Mouse (Mus musculus) urinary bladder, adult 2 months (tissue): Measurements from ENCODE around the gene Wrap53. TPM values are rescaled to one million over a fixed set of nuclear protein-coding genes. Genes with fewer than 3 reads are reported as not detected.
"Not testable (repeated sequence)": the region's sequence is repeated elsewhere in the genome, so short reads cannot be mapped to it uniquely, and the experiment has no call there.

Experiments used
- DNase-seq: peaks from one replicate; pipeline ENCODE4 v3.0.0; 2022; ENCODE audit warnings: low spot score
- polyA plus RNA-seq: library from polyadenylated mRNA; depleted of rRNA; stranded (reverse); fragments of >200 nt; gene quantifications from 2 replicates; pipeline ENCODE4 v1.2.3, GENCODE M21; 2012; rRNA removed

Gene Wrap53
- 7.2 and 7.3 TPM in 2 replicates for polyA plus RNA-seq

GRCm38 (mm10) chr11:69580091-69580514 lies at the start of gene Wrap53, which contains the start of gene Trp53:
Gene Wrap53 (minus strand): TSS chr11:69580255.
Gene Trp53 (plus strand): TSS chr11:69580359.
- peak; percentile 70 for DNase-seq

DNA sequence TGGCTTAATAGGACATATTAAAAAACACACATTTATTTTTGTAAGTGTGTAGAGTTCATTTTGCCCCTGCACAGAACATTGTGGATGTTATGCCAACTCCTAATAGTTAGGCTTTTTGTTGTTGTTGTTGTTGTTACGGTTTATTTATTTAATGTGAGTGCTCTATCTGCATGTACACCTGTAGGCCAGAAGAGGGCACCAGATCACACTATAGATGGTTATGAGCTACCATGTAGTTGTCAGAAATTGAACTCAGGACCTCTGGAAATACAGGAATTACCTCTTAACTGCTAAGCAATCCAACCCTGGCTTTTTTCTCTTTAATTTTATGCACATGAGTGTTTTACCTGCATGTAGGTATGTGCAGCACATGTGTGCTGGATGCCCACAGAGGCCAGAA lies 49.7 kb upstream of the Wrap53 start:
- DNase-seq = no peak

DNA sequence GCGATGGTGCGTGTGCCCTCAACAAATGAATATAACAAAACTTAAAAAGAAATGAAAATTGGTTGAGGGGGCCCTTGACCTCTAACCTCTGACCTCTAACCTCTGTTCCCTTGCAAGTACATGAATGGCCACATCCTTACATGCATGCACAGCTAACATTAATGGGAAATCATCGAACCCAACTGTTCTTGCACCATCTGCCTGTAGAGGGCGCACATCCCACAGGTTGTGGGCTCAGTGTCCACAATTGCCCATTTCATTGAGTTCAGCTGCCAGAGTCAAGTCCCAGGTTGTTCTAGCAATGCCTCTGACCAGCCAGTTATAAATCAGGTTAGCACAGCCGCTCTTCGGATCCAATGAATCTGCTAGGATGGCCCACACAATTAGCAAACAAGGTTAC lies 48.2 kb upstream of the Wrap53 start:
- DNase-seq = peak; percentile 55

- not testable (repeated sequence) for DNase-seq
Observed at GRCm38 (mm10) chr11:69624339-69624738, 44.3 kb upstream of the Wrap53 start.

DNA sequence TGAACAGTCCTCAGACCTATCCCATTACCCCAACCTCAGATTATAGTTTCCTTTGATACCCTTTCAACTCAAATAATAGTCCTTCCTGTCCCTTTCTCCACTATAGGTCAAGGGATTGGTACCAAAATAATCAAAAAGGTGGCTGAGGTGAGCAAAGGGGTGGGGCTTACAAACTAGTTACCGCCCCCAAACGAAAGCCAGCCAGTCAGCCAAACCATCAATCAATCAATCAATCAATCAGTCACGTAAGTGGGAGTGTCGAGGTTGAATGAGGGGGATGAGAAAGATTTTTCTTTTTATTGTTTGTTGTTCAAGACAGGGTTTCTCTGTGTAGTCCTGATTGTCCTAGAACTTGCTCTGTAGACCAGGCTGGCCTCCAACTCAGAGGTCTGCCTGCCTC lies 43.0 kb upstream of the Wrap53 start:
- no peak for DNase-seq

GRCm38 (mm10) chr11:69622406-69622805 lies 42.4 kb upstream of the Wrap53 start:
- DNase-seq = no peak

- peak; percentile 42 for DNase-seq
Observed at GRCm38 (mm10) chr11:69621571-69622268, 41.7 kb upstream of the Wrap53 start, which contains the start of gene Sat2. Gene Sat2 (plus strand): TSS chr11:69622024.

DNA sequence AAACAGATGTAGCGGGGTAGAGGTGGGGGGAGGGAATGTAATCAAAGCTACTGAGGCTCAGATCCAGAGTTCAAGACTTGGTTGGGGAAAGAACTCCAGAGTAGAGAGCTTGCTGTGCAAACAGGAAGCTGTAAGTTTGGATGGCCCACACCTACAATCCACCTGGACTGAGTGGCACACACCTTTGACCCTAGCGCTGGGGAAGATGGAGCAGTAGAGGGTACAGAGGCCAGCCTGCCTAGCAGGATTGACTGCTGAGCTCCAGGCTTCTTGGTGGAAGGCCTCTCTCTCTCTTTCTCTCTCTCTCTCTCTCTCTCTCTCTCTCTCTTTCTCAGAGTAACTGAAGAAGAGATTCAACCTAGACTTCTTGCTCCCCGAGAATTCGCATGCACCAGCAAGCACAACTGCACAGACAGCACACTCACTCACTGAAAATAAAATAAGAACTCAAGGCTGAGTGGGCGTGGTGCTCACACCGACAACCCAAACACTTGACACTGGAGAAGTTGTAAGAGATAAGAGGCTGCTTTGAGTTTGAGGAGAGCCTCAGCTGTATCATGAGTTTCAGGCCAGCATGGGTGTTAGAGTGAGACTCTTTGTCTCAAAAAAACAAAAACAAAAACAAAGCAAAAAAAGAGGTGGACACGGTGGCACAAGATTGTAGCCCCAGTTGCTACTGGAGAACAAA lies 40.5 kb upstream of the Wrap53 start:
- DNase-seq = no peak

DNA sequence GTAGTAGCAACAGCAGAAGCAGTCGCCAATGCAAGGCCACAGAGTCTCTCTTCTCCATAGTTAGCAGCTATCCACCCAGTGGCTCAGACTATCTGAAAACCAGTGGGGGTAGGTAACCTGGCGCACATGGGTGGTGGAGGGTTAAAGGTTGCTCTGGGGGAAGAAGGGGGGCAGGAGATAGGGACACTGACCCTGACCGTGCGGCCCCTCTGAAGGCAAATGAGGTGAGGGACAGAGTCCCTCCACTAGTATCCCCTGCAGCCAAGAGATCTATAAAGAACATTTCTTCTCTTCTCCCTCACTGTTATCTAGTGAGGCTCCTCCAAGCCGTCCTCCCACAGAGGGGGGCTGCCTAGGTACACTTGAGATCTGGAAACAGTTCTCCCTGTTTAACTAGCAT lies 37.8 kb upstream of the Wrap53 start, which contains the start of gene Shbg:
TSS of gene Shbg (minus strand) at position 101 of the 400 bp plus-strand sequence.
- DNase-seq = no peak

GRCm38 (mm10) chr11:69616781-69617180 lies 36.7 kb upstream of the Wrap53 start:
- DNase-seq = no peak

GRCm38 (mm10) chr11:69614257-69614588 lies 34.2 kb upstream of the Wrap53 start:
- not testable (repeated sequence) for DNase-seq

DNA sequence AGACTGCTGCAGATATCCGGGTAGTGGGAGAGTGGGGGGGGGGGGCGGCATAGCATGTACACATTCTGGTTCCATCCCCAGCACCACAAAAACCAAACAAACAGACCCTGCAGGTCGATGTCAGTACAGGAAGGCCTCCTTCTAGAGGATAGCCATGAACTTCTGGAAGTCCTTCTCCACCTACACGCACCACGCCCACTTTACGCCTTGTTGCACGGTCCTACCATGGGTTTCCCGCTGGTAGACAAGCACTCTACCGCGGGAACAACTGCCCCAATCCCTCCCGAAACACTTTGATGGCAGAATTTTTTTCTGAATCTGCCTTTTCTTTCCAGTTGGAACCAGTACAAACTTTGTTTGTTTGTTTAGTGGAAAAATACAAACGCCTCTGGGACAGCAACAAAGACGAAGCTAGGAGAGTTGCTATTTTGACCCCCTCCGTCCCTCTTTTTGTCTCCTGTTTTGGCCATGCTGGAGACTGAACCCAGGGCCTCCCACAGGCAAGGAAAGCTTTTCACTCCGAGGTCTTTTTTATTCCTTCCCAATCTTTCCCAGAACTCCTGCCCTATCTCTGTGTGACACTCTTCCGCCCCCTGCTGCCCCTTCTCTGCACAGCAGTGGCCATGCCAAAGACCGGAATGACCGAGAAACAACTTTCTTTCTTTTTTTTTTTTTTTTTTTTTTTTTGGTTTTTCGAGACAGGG lies 33.6 kb upstream of the Wrap53 start:
- DNase-seq = peak; percentile 70

- no peak for DNase-seq
Observed at GRCm38 (mm10) chr11:69610899-69611298, 30.8 kb upstream of the Wrap53 start.

DNA sequence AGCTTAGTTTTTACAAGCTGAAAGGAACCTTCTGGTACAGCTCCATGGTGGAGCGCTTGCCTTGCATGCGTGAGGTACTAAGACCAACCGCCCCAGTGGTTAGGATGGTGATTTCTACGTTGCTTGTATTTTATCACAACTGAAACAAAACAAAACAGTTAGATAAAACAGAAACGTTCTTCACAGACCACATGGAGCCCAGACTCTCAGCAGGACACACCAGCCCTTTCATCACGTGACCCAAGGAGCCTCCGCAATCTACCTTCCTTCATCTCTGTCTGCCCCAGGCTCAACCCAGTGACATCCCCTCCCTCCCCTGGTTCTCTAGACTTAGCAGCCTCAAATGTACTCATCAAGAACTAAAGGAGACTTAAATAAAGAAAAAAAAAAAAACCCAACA lies 29.4 kb upstream of the Wrap53 start:
- no peak for DNase-seq

- DNase-seq = no peak
Observed at GRCm38 (mm10) chr11:69608525-69608924, 28.5 kb upstream of the Wrap53 start.

DNA sequence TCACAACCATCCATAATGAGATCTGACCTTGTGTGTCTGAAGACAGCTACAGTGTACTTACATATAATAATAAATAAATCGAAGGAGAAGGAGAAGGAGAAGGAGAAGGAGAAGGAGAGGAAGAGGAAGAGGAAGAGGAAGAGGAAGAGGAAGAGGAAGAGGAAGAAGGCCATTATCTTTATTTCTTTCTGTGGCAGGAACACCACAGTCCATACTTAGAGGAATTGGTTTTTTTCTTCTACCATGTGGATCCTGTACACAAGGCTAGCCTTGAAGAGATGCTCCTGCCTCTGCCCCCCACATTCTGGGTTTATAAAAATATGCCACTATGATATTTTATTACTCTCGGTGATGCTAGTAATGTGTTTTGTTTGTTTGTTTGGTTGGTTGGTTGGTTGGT lies 26.8 kb upstream of the Wrap53 start:
- DNase-seq = no peak

GRCm38 (mm10) chr11:69606491-69606795 lies 26.4 kb upstream of the Wrap53 start:
- DNase-seq = no peak

DNA sequence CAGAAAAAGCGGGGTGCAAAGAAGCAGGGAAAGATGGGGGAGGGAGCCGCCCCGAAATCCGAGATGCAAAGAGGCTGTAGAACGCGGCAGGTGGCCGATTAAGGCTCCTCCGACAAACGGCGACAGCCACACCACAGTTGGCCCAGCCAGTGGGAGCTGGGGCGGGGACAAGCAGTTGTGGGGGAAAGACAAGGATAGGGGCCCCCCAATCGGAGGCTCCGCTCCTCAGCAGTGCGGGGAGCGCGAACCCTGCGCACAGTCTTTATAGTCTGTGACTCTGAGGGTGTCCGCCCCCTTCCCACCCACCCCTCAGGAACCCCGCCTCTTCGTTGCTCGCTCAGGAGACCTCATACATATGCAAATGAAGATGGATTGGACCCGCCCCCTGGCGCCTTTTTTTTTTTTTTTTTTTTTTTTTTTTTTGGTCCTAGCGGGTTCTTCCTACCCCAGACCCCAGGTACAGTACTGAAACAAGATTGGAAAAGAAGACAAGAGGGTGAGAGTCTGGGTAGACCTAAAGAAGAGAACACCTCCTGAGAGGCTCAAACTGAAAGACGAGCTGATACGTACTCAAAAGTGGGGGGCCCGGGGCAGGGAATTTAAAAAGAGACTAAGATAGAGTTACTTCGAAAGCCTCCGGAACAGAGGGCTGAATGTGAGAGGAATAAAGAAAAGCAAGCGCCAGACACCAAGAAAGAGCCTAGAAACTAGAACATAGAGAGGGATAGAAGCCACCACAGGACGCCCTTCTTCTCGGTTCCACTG lies 25.9 kb upstream of the Wrap53 start, which contains the start of gene Atp1b2:
TSS of gene Atp1b2 (minus strand) at position 217 of the 765 bp plus-strand sequence.
- peak; percentile 54 for DNase-seq

DNA sequence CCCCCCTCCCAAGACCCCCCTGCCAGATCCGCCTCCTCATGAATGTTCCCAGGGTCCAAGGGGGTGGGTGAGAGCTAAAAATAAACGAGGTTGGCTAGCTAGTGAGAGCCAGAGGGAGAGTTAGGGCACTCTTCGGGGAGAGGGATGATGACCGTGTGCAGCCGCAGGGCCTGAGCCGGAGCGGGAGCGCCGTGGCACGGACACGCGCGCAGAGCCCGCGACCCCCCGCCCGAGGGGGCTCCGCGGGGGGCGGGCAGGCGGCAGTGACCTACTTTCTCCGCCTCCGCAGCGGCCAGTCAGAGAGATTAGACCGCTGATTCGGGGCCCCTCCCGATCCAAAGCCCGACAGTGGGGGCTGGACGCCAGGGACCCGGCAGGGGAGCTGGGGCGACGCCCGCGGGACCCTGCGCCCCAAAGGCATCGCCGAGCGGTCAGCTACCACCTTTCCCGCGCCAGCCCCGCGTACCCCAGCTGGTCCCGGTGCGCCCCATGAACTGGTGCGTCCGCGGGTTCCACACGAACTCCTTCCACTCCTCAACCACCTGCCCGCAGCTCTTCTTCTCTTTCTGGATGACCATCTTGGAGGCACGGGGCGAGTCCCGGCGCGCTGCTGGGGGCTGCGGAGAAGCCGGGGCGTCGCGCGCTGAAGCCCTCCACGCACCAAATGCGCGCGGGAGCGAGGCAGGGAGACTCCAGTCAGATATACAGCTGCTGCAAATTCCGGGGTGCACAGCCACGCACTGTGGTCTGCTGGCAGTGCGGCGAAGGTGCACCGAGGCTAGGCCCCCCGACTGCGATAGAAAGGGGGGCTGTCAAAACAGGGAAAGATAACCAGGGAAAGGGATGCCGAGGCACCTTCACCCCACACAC lies 25.0 kb upstream of the Wrap53 start:
- DNase-seq = no peak

DNA sequence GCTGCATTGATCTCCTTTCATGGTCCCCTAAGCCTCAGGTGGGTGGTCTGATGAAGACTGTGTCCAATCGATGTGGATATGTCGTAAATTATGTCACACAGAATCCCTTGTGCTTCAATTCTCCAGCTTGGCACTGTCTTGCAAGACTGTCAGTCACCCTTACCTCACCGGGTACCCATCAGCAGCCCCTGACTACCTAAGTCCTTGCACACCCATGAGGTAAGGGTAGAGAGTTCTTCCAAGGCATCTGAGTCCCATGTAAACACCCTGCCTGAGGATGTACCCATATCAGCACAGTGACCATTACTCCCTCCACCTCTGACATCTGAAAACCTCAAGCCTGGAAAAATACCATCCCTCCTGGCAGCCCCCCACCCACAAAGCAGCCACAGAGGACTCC lies 24.3 kb upstream of the Wrap53 start:
- DNase-seq = no peak

- DNase-seq = no peak
Observed at GRCm38 (mm10) chr11:69603516-69603915, 23.5 kb upstream of the Wrap53 start.
